Mouse (Mus musculus): Measurements from ENCODE around the gene Abcb9.
A peak's percentile ranks its signal among the peaks of the same experiment; 100 is the strongest.

- TF ChIP-seq CTCF (IDR thresholded peaks at IDR 0.05; ENCODE audit: low read depth), result peak; percentile 21; the same call in 1 of the 2 replicates
- no peak for TF ChIP-seq EP300 (IDR thresholded peaks at IDR 0.05; ENCODE audit: low read depth)
Measured at GRCm38 (mm10) chr5:124012885-124013284, 82.7 kb downstream of the Abcb9 start.
